Mouse (Mus musculus) embryonic facial prominence, embryonic 13.5 days (tissue): ENCODE measurements around the gene Myo16. TPM values are rescaled to one million over a fixed set of nuclear protein-coding genes. Genes with fewer than 3 reads are reported as not detected.

ENCODE experiments used
- polyA plus RNA-seq: library from polyadenylated mRNA; unstranded; fragments of >200 nt; fragmentation: Nextera tagmentation; extraction: Ambion mirVana; gene quantifications from 2 replicates; pipeline ENCODE4 v1.2.1, GENCODE M21; 2015

Gene Myo16
- polyA plus RNA-seq, 1 experiment from 2014 or later, result 0.46 TPM

Other genes starting within 250 kb of the Myo16 start
- 6.0 and 7.0 TPM in 2 replicates for gene Lig4, start 176.2 kb upstream of the Myo16 start, polyA plus RNA-seq
- 15.4 and 15.9 TPM in 2 replicates for gene Abhd13, start 176.2 kb upstream of the Myo16 start, polyA plus RNA-seq
- 0.10 and 0.27 TPM in 2 replicates for gene Tnfsf13b, start 147.4 kb upstream of the Myo16 start, polyA plus RNA-seq